ENCODE assay signal across 9 mouse cellular contexts in the genomic region with DNA sequence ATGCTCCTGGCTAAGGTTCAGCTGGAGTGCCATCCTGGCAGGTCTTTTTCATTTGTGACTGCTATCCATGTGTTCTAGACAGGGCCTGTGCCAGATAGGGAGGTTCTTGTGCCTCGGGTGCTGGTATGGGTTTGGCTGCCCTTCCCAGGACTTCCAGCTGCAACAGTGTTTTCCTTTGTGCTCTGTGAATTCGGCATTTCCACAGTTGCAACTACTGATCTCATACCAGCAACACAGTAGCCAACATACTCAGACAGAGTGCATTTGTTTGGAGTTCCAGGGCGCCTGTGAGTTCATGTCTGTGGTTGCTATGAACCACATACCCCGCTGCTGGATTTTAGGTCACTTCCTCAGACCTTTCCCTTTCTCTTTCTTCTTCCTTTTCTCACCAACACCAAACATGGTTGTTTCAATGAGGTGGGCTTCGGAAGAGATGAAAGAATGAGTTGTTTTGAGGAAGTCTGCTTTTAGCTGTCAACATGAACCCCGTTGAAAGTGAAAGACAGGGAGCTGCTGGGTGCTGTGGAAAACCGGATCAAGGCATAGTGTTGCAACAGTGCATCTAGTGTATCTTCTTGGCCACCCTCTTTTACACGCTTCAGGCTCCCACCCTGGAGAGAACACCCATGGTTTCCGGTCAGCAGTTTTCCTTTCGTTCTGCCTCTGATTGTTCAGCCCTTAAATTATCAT.
DNase-seq lines count a peak whose midpoint lies in the region; ATAC-seq lines count a peak whose summit lies in the region.
"Had no signal": no experiment of that assay in that cellular context is flagged by ENCODE, and none has a peak within 500 bp of the region (broad histone marks: within the 10 kb centered on the region; RNA-seq: fewer than 3 reads in every experiment).

No protein-coding gene starts in this region.

- 76% methylated on average over 10 of the region's 10 CpGs for WGBS in limb, embryonic 12.5 days
- 85% methylated on average over 10 of the region's 10 CpGs for WGBS in limb, embryonic 10.5 days
- 75% methylated on average over 10 of the region's 10 CpGs for WGBS in neural tube, embryonic 14.5 days

- H3K9me3 ChIP-seq in limb, embryonic 12.5 days: no peaks in the 10 kb centered on the region
- no peaks in the 10 kb centered on the region for H3K9me3 ChIP-seq in limb, embryonic 10.5 days (replicated peaks)
- H3K9me3 ChIP-seq in neural tube, embryonic 14.5 days (ENCODE audit: control insufficient read depth, low read length): no peaks in the 10 kb centered on the region

- H3K36me3 ChIP-seq in limb, embryonic 12.5 days: no peaks in the 10 kb centered on the region
- H3K36me3 ChIP-seq in limb, embryonic 10.5 days: no peaks in the 10 kb centered on the region
- H3K36me3 ChIP-seq in neural tube, embryonic 14.5 days (ENCODE audit: control insufficient read depth, insufficient read depth, low read length): no peaks in the 10 kb centered on the region

- H3K9ac ChIP-seq in limb, embryonic 12.5 days (replicated peaks): no peak overlapping the region
- H3K9ac ChIP-seq in neural tube, embryonic 14.5 days (replicated peaks; ENCODE audit: low read depth, low read length): no peak overlapping the region

- H3K27ac ChIP-seq in limb, embryonic 12.5 days: peak overlapping the region; percentile 41; the same call in 1 of the 2 replicates
- H3K27ac ChIP-seq in limb, embryonic 10.5 days: no peak overlapping the region
- no peak overlapping the region for H3K27ac ChIP-seq in neural tube, embryonic 14.5 days (ENCODE audit: low read depth, low read length)

- no peak overlapping the region for H3K4me2 ChIP-seq in limb, embryonic 12.5 days
- no peak overlapping the region for H3K4me2 ChIP-seq in neural tube, embryonic 14.5 days (ENCODE audit: low read depth, low read length)

- no peak overlapping the region for H3K4me3 ChIP-seq in limb, embryonic 12.5 days (replicated peaks)
- no peak overlapping the region for H3K4me3 ChIP-seq in limb, embryonic 10.5 days
- H3K4me3 ChIP-seq in neural tube, embryonic 14.5 days (ENCODE audit: low read depth, low read length): no peak overlapping the region

- no peak for DNase-seq in cerebellum, adult 11-12 months
- DNase-seq in limb, embryonic 10.5 days (ENCODE audit: low spot score): no peak
- peak; percentile 54 for DNase-seq in gonadal fat pad, adult 2 months (ENCODE audit: low read depth)
- no peak for DNase-seq in spleen, postnatal 10 days (ENCODE audit: low spot score in 2 of 2)
- DNase-seq: kidney, postnatal 25 days had no signal

- ATAC-seq in cerebellum, adult (ENCODE audit: insufficient number of reproducible peaks, low FRiP score, low TSS enrichment): peak; percentile 45; the same call in 1 of the 2 replicates
- no peak for ATAC-seq in limb, embryonic 12.5 days (ENCODE audit: insufficient number of reproducible peaks, insufficient read depth, low FRiP score, low TSS enrichment, low read depth)
- ATAC-seq in neural tube, embryonic 14.5 days (ENCODE audit: low read depth): peak; percentile 58; the same call in 1 of the 2 replicates
- ATAC-seq in erythroid progenitor cell, adult 5-6 weeks (replicated peaks; ENCODE audit: low FRiP score, poor library complexity, severe bottlenecking): no peak

- no peaks in the 10 kb centered on the region for H3K27me3 ChIP-seq in limb, embryonic 12.5 days
- H3K27me3 ChIP-seq in limb, embryonic 10.5 days (ENCODE audit: low read depth, poor library complexity, severe bottlenecking): no peaks in the 10 kb centered on the region
- H3K27me3 ChIP-seq in neural tube, embryonic 14.5 days (ENCODE audit: control insufficient read depth, insufficient read depth, low read length): no peaks in the 10 kb centered on the region

- H3K4me1 ChIP-seq in limb, embryonic 12.5 days (replicated peaks): no peaks in the 10 kb centered on the region
- H3K4me1 ChIP-seq in limb, embryonic 10.5 days: no peaks in the 10 kb centered on the region
- H3K4me1 ChIP-seq in neural tube, embryonic 14.5 days (ENCODE audit: control insufficient read depth, insufficient read depth, low read length): no peaks in the 10 kb centered on the region

Comparison
In these comparisons a context has a peak if more than half of its experiments do, and no peak if none do; other contexts are left out.
1. ATAC-seq: peak in cerebellum, adult (single experiment) and neural tube, embryonic 14.5 days (single experiment); none in limb, embryonic 12.5 days (single experiment) and erythroid progenitor cell, adult 5-6 weeks (single experiment).